Mouse (Mus musculus) testis, adult 2 months (tissue): ENCODE measurements at regions not wholly inside any gene's neighbourhood (a gene's known extent, or its start where the extent isn't known, plus 50 kb on each side); places are given as distances from the start of the nearest gene placed in this dataset.

ENCODE experiments used
- H3K27ac ChIP-seq: fragments of 200-500 bp; 2 replicates; pipeline ENCODE4 v1.5.1; 2012; ENCODE audit warnings: low read depth, low read length; ENCODE audit not compliant: control insufficient read depth, insufficient read depth
- H3K27me3 ChIP-seq: fragments of 200-500 bp; 2 replicates; pipeline ENCODE4 v1.6.1; 2012; ENCODE audit warnings: mild to moderate bottlenecking, low read length, moderate library complexity; ENCODE audit not compliant: control insufficient read depth, insufficient read depth
- H3K36me3 ChIP-seq: fragments of 200-500 bp; 2 replicates; pipeline ENCODE4 v1.6.1; 2012; ENCODE audit warnings: mild to moderate bottlenecking, low read length; ENCODE audit not compliant: control insufficient read depth, insufficient read depth
- H3K4me1 ChIP-seq: fragments of 200-500 bp; 2 replicates; pipeline ENCODE4 v1.6.1; 2012; ENCODE audit warnings: low read length; ENCODE audit not compliant: control insufficient read depth, insufficient read depth
- H3K4me3 ChIP-seq: fragments of 200-500 bp; 2 replicates; pipeline ENCODE4 v1.5.1; 2012; ENCODE audit warnings: low read depth, mild to moderate bottlenecking, low read length, moderate library complexity, mixed read lengths; ENCODE audit not compliant: control insufficient read depth
- CTCF ChIP-seq: fragments of 200-500 bp; IDR thresholded peaks from 2 replicates; pipeline ENCODE4 v1.5.1; 2012; ENCODE audit warnings: low read depth, mild to moderate bottlenecking, inconsistent platforms, low read length, moderate library complexity; ENCODE audit not compliant: control insufficient read depth, insufficient read depth, insufficient replicate concordance
- POLR2A ChIP-seq: fragments of 200-500 bp; IDR thresholded peaks from 2 replicates; pipeline ENCODE4 v1.6.1; 2012; ENCODE audit warnings: low read depth, mild to moderate bottlenecking, inconsistent platforms, low read length, moderate library complexity; ENCODE audit not compliant: control insufficient read depth

DNA sequence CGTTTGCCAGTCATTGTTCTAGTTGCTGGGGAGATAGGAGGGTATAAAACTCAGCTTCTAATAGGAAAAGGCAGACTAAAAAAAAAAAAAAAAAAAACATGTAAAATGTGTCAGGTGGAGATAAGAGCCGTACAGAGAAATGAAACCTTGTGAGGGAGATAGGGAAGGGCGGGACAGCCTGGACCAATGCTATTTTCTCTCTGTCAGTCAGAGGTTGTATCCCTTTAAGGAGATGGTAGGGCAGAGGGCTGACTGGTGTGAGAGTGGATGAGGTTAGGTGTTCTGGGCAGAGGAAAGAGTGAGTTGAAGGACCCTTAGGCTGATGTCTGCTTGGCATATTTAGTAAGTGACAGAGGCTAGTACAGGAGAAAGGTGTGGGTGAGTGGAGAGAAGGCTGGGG is 169.2 kb upstream of the Serpine2 start:
- H3K27me3 ChIP-seq = no peaks in the 10 kb centered on the region
- TF ChIP-seq CTCF = no peak
- TF ChIP-seq POLR2A = no peak
- H3K4me1 ChIP-seq = no peaks in the 10 kb centered on the region

DNA sequence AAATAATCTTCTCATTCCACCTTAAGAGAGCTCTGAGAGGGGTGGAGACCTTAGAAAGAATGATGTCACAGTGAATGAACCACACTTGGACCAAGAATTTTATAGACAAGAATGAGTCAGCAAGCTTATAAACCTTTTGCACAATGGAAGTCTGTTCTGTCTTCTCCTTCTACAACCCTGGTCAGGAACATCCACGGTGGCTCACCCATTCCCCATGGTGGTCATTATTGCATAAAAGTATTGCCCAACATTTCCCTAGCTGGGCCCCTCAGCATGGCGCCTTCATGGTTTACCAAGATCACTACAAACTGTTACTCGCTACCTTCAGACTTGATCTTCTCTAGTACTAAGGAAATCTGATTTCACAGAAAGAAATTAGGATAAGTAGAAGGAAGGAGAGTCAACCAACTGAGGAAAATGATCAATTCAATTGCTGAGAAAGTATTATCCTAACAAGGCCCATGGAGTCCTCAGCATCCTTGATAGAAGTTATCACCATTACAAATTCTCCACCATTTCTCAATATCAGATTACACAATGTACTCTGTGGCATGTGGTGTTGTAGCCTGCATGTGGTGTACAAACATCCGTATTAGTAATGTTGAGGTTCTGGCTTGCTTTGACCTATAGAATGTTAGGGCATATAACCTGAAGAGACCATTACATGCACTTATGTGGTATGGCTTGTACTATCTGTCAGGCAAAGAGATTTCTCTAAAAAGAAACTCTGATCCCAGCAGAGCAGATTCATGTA is 165.1 kb upstream of the Serpine2 start:
- TF ChIP-seq CTCF (no peak), POLR2A (no peak)
- Histone ChIP-seq H3K4me3 (no peak overlapping the region), H3K27me3 (no peaks in the 10 kb centered on the region), H3K27ac (no peak overlapping the region), H3K4me1 (no peaks in the 10 kb centered on the region), H3K36me3 (no peaks in the 10 kb centered on the region)

More for the DNA sequence above, 169.2 kb upstream of the Serpine2 start:
- H3K27ac ChIP-seq = no peak overlapping the region
- H3K36me3 ChIP-seq = no peaks in the 10 kb centered on the region
- no peak overlapping the region for H3K4me3 ChIP-seq

- Histone ChIP-seq H3K4me1 (no peaks in the 10 kb centered on the region), H3K4me3 (no peak overlapping the region), H3K27ac (no peak overlapping the region), H3K36me3 (no peaks in the 10 kb centered on the region), H3K27me3 (no peaks in the 10 kb centered on the region)
- no peak for TF ChIP-seq CTCF
- no peak for TF ChIP-seq POLR2A
Observed at GRCm38 (mm10) chr1:80023518-80024095, 162.6 kb upstream of the Serpine2 start.

DNA sequence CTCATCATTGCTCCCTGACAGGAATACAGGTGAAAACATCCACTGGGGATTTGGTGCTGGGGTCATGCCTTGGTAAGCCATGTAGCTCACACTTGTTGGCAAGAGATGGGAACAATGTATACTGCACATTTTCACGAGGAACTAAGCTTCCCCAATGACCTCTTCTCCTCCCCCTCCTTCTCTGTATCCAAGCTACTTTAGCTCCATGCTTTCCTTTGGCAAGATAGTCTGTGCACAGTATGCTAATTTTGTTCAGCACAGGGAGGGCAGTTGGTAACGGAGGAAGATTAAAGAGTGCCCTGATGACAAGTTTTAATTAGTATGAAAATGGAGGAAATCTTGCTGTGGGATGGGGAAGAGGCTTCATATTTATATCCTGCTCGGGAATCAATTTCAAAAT is 160.9 kb upstream of the Serpine2 start:
- H3K36me3 ChIP-seq = no peaks in the 10 kb centered on the region
- no peak overlapping the region for H3K27ac ChIP-seq
- H3K4me3 ChIP-seq = no peak overlapping the region
- no peak for TF ChIP-seq POLR2A
- TF ChIP-seq CTCF = no peak
- H3K4me1 ChIP-seq = no peaks in the 10 kb centered on the region
- H3K27me3 ChIP-seq = no peaks in the 10 kb centered on the region

GRCm38 (mm10) chr1:80018391-80019065 is 157.5 kb upstream of the Serpine2 start:
- no peaks in the 10 kb centered on the region for H3K36me3 ChIP-seq
- no peak for TF ChIP-seq CTCF
- no peak for TF ChIP-seq POLR2A
- no peak overlapping the region for H3K27ac ChIP-seq
- no peak overlapping the region for H3K4me3 ChIP-seq
- no peaks in the 10 kb centered on the region for H3K4me1 ChIP-seq
- no peaks in the 10 kb centered on the region for H3K27me3 ChIP-seq

DNA sequence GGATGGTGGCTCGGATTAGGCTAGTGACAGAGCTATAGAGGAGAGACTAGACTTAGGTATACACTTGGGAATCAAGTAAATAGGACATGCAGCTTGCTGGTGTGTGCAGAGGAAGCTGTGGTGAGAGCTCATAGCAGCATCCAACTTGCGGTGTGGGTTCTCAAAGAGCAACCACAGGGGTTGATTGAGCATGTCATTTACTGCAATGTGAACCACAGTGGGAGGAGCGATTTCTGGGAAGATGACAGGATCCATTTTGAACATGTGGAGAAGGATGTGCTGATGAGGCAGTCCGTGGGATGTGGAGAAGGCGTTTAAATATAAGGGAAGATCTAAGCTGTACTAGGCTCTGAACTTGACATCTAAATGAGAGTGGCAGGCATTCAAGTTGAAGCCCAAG is 154.5 kb upstream of the Serpine2 start:
- TF ChIP-seq CTCF (no peak), POLR2A (no peak)
- H3K4me3 ChIP-seq = no peak overlapping the region
- no peaks in the 10 kb centered on the region for H3K4me1 ChIP-seq
- no peak overlapping the region for H3K27ac ChIP-seq
- no peaks in the 10 kb centered on the region for H3K27me3 ChIP-seq
- H3K36me3 ChIP-seq = no peaks in the 10 kb centered on the region

DNA sequence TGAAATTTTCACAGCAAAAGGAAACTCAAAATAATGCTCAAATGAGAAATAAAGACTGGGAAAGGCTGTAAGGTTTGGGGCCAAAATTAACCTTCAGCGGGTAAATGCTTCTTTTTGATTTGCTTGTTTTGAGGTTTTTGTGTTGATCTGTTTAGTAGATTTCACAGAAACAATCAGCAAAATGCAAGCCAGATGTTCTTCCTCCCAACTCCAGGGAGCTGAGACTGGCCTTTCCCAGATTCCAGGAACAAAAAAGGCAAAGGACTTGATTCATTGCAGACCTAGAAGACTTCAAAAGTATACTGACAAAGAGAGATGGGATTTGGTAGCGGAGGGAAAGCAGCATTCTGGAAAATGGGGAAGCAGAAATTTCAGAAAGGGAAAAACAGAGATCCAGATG is 153.6 kb upstream of the Serpine2 start:
- no peak overlapping the region for H3K27ac ChIP-seq
- H3K27me3 ChIP-seq = no peaks in the 10 kb centered on the region
- H3K36me3 ChIP-seq = no peaks in the 10 kb centered on the region
- H3K4me1 ChIP-seq = no peaks in the 10 kb centered on the region
- no peak overlapping the region for H3K4me3 ChIP-seq
- TF ChIP-seq CTCF (no peak), POLR2A (no peak)

GRCm38 (mm10) chr1:80010724-80011123 is 149.7 kb upstream of the Serpine2 start:
- Histone ChIP-seq H3K36me3 (no peaks in the 10 kb centered on the region), H3K27me3 (no peaks in the 10 kb centered on the region), H3K4me3 (no peak overlapping the region), H3K4me1 (no peaks in the 10 kb centered on the region), H3K27ac (no peak overlapping the region)
- TF ChIP-seq CTCF (no peak), POLR2A (no peak)
